23 mouse cellular contexts compared by ENCODE assay signal in the genomic region with DNA sequence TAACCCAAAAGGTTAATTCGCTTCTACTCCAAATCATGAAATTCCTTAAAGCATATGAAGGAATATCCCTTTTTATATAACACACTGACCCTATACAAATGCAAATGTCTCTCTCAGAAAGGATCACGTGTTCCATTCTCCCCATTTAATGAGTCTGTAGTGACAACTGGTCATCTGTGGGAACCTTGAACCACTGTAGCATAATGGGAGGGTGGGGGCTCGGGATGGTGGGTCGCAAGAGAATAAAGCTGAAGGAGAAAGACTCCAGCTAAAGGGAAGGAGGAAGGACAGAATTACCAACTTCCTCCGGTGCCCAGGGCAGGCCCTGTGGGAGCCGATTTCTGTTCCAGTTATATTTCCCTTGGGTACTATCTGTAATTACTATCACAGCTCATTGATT.
DNase-seq lines count a peak whose midpoint lies in the region; ATAC-seq and TF ChIP-seq lines count a peak whose summit lies in the region.
"Had no signal": no experiment of that assay in that cellular context is flagged by ENCODE, and none has a peak within 500 bp of the region (broad histone marks: within the 10 kb centered on the region; RNA-seq: fewer than 3 reads in every experiment).

No protein-coding gene starts in this region.

- no peaks in the 10 kb centered on the region for H3K36me3 ChIP-seq in forebrain, embryonic 11.5 days (ENCODE audit: control insufficient read depth, insufficient read depth, low read length)
- no peaks in the 10 kb centered on the region for H3K36me3 ChIP-seq in forebrain, embryonic 16.5 days (ENCODE audit: control insufficient read depth, insufficient read depth)
- H3K36me3 ChIP-seq in midbrain, embryonic 12.5 days, result peaks cover 5% of the 10 kb centered on the region; the same call in 1 of the 2 replicates
- H3K36me3 ChIP-seq in midbrain, postnatal 0 days (ENCODE audit: insufficient read depth, low read length), result no peaks in the 10 kb centered on the region
- peaks cover 6% of the 10 kb centered on the region; the same call in 1 of the 2 replicates for H3K36me3 ChIP-seq in forebrain, embryonic 12.5 days (replicated peaks)
- H3K36me3 ChIP-seq in neural tube, embryonic 14.5 days (ENCODE audit: control insufficient read depth, insufficient read depth, low read length), result no peaks in the 10 kb centered on the region
- H3K36me3 ChIP-seq: G1E; heart, embryonic 13.5 days; lung, embryonic 15.5 days had no signal

- no peak overlapping the region for H3K4me3 ChIP-seq in forebrain, embryonic 11.5 days (ENCODE audit: low read depth, low read length)
- H3K4me3 ChIP-seq in forebrain, embryonic 16.5 days (replicated peaks; ENCODE audit: low read length), result no peak overlapping the region
- no peak overlapping the region for H3K4me3 ChIP-seq in midbrain, embryonic 12.5 days
- no peak overlapping the region for H3K4me3 ChIP-seq in midbrain, postnatal 0 days (ENCODE audit: low read depth, low read length)
- no peak overlapping the region for H3K4me3 ChIP-seq in forebrain, embryonic 12.5 days (replicated peaks)
- no peak overlapping the region for H3K4me3 ChIP-seq in neural tube, embryonic 14.5 days (ENCODE audit: low read depth, low read length)
- H3K4me3 ChIP-seq: embryonic facial prominence, embryonic 13.5 days; heart, embryonic 13.5 days; limb, embryonic 12.5 days; lung, embryonic 15.5 days had no signal

- no peak overlapping the region for H3K4me2 ChIP-seq in forebrain, embryonic 11.5 days (ENCODE audit: low read depth, low read length, severe bottlenecking)
- no peak overlapping the region for H3K4me2 ChIP-seq in forebrain, embryonic 16.5 days (ENCODE audit: low read length)
- H3K4me2 ChIP-seq in midbrain, embryonic 12.5 days (replicated peaks), result no peak overlapping the region
- no peak overlapping the region for H3K4me2 ChIP-seq in midbrain, postnatal 0 days (ENCODE audit: low read depth, low read length, poor library complexity, severe bottlenecking)
- H3K4me2 ChIP-seq in forebrain, embryonic 12.5 days, result no peak overlapping the region
- no peak overlapping the region for H3K4me2 ChIP-seq in neural tube, embryonic 14.5 days (ENCODE audit: low read depth, low read length)
- H3K4me2 ChIP-seq: embryonic facial prominence, embryonic 13.5 days; heart, embryonic 13.5 days; limb, embryonic 12.5 days; liver, embryonic 11.5 days; lung, embryonic 15.5 days had no signal

- H3K27me3 ChIP-seq in forebrain, embryonic 11.5 days (ENCODE audit: control insufficient read depth, insufficient read depth, low read length), result no peaks in the 10 kb centered on the region
- H3K27me3 ChIP-seq in forebrain, embryonic 16.5 days (replicated peaks; ENCODE audit: control insufficient read depth, insufficient read depth, low read length), result no peaks in the 10 kb centered on the region
- no peaks in the 10 kb centered on the region for H3K27me3 ChIP-seq in midbrain, embryonic 12.5 days
- H3K27me3 ChIP-seq in midbrain, postnatal 0 days (ENCODE audit: insufficient read depth, low read length), result no peaks in the 10 kb centered on the region
- H3K27me3 ChIP-seq in forebrain, embryonic 12.5 days, result no peaks in the 10 kb centered on the region
- no peaks in the 10 kb centered on the region for H3K27me3 ChIP-seq in neural tube, embryonic 14.5 days (ENCODE audit: control insufficient read depth, insufficient read depth, low read length)
- H3K27me3 ChIP-seq: embryonic facial prominence, embryonic 13.5 days; heart, embryonic 13.5 days; limb, embryonic 12.5 days; lung, embryonic 15.5 days had no signal

- no peak for DNase-seq in forebrain, embryonic 11.5 days (ENCODE audit: low spot score)
- DNase-seq in midbrain, postnatal 0 days (ENCODE audit: low spot score), result no peak
- DNase-seq in adrenal gland, postnatal 10 days, result no peak
- DNase-seq: adrenal gland, postnatal 14 days; cerebellum, adult 18-20 months; gastrocnemius, postnatal 10 days; heart, postnatal 10 days; kidney, adult 11 months; kidney, postnatal 14 days; layer of hippocampus, adult 9-11 months; thymus, postnatal 4 days had no signal

- 45% methylated on average over 6 of the region's 6 CpGs for WGBS in forebrain, embryonic 11.5 days
- WGBS in forebrain, embryonic 16.5 days, result 18% methylated on average over 6 of the region's 6 CpGs
- WGBS in midbrain, embryonic 12.5 days, result 49% methylated on average over 6 of the region's 6 CpGs
- WGBS in midbrain, postnatal 0 days, result 39% methylated on average over 6 of the region's 6 CpGs
- 26% methylated on average over 6 of the region's 6 CpGs for WGBS in forebrain, embryonic 12.5 days
- 35% methylated on average over 6 of the region's 6 CpGs for WGBS in neural tube, embryonic 14.5 days

- no peak overlapping the region for H3K9ac ChIP-seq in forebrain, embryonic 11.5 days (ENCODE audit: low read length)
- H3K9ac ChIP-seq in forebrain, embryonic 16.5 days (replicated peaks; ENCODE audit: low read depth, low read length), result no peak overlapping the region
- no peak overlapping the region for H3K9ac ChIP-seq in midbrain, embryonic 12.5 days (replicated peaks)
- H3K9ac ChIP-seq in midbrain, postnatal 0 days (replicated peaks; ENCODE audit: low read length, poor library complexity, severe bottlenecking), result no peak overlapping the region
- H3K9ac ChIP-seq in forebrain, embryonic 12.5 days, result no peak overlapping the region
- no peak overlapping the region for H3K9ac ChIP-seq in neural tube, embryonic 14.5 days (replicated peaks; ENCODE audit: low read depth, low read length)
- H3K9ac ChIP-seq: embryonic facial prominence, embryonic 13.5 days; heart, embryonic 13.5 days; limb, embryonic 12.5 days; lung, embryonic 15.5 days had no signal

- peaks cover 6% of the 10 kb centered on the region; the same call in 1 of the 2 replicates for H3K4me1 ChIP-seq in forebrain, embryonic 11.5 days (replicated peaks; ENCODE audit: control insufficient read depth, insufficient read depth, low read length)
- peaks cover 14% of the 10 kb centered on the region for H3K4me1 ChIP-seq in forebrain, embryonic 16.5 days (replicated peaks; ENCODE audit: control insufficient read depth, insufficient read depth, low read length)
- peaks cover 25% of the 10 kb centered on the region for H3K4me1 ChIP-seq in midbrain, embryonic 12.5 days
- no peaks in the 10 kb centered on the region for H3K4me1 ChIP-seq in midbrain, postnatal 0 days (ENCODE audit: insufficient read depth, low read length)
- peaks cover 35% of the 10 kb centered on the region for H3K4me1 ChIP-seq in forebrain, embryonic 12.5 days
- H3K4me1 ChIP-seq in neural tube, embryonic 14.5 days (ENCODE audit: control insufficient read depth, insufficient read depth, low read length), result 0 out of 2 replicates have a peak, but pooled peaks cover 3% of the 10 kb centered on the region
- H3K4me1 ChIP-seq: embryonic facial prominence, embryonic 13.5 days; lung, embryonic 15.5 days had no signal

- peak; percentile 85 for ATAC-seq in forebrain, embryonic 11.5 days (replicated peaks; ENCODE audit: low FRiP score)
- no peak for ATAC-seq in forebrain, embryonic 16.5 days
- peak; percentile 81 for ATAC-seq in midbrain, embryonic 12.5 days (ENCODE audit: low FRiP score, low read depth)
- ATAC-seq in midbrain, postnatal 0 days (ENCODE audit: low FRiP score), result no peak
- ATAC-seq in forebrain, embryonic 12.5 days (ENCODE audit: low FRiP score), result peak; percentile 75
- peak; percentile 20; the same call in 1 of the 2 replicates for ATAC-seq in neural tube, embryonic 14.5 days (ENCODE audit: low read depth)
- ATAC-seq: inflammation-experienced regulatory T-cells, adult 6 months; Patski had no signal

- TF ChIP-seq CTCF in midbrain, postnatal 0 days (IDR thresholded peaks at IDR 0.05), result no peak

- H3K27ac ChIP-seq in forebrain, embryonic 11.5 days (ENCODE audit: low read depth, low read length), result peak overlapping the region; percentile 46; the same call in 1 of the 2 replicates
- H3K27ac ChIP-seq in forebrain, embryonic 16.5 days (ENCODE audit: low read length), result no peak overlapping the region
- 0 out of 2 replicates have a peak overlapping the region, but pooled peaks have one; percentile 20 for H3K27ac ChIP-seq in midbrain, embryonic 12.5 days (replicated peaks)
- no peak overlapping the region for H3K27ac ChIP-seq in midbrain, postnatal 0 days (ENCODE audit: low read depth, low read length)
- H3K27ac ChIP-seq in forebrain, embryonic 12.5 days, result 0 out of 2 replicates have a peak overlapping the region, but pooled peaks have one; percentile 53
- no peak overlapping the region for H3K27ac ChIP-seq in neural tube, embryonic 14.5 days (ENCODE audit: low read depth, low read length)
- H3K27ac ChIP-seq: embryonic facial prominence, embryonic 13.5 days; heart, embryonic 13.5 days; limb, embryonic 12.5 days; lung, embryonic 15.5 days had no signal

- no peaks in the 10 kb centered on the region for H3K9me3 ChIP-seq in forebrain, embryonic 11.5 days (ENCODE audit: control insufficient read depth, low read length)
- no peaks in the 10 kb centered on the region for H3K9me3 ChIP-seq in forebrain, embryonic 16.5 days (ENCODE audit: control insufficient read depth, low read length)
- H3K9me3 ChIP-seq in midbrain, embryonic 12.5 days, result no peaks in the 10 kb centered on the region
- H3K9me3 ChIP-seq in midbrain, postnatal 0 days (ENCODE audit: low read length), result no peaks in the 10 kb centered on the region
- H3K9me3 ChIP-seq in forebrain, embryonic 12.5 days, result no peaks in the 10 kb centered on the region
- no peaks in the 10 kb centered on the region for H3K9me3 ChIP-seq in neural tube, embryonic 14.5 days (ENCODE audit: control insufficient read depth, low read length)
- H3K9me3 ChIP-seq: embryonic facial prominence, embryonic 13.5 days; heart, embryonic 13.5 days; limb, embryonic 12.5 days; lung, embryonic 15.5 days had no signal

Comparison
In these comparisons a context has a peak if more than half of its experiments do, and no peak if none do; other contexts are left out.
1. ATAC-seq: peak in forebrain, embryonic 11.5 days (single experiment), midbrain, embryonic 12.5 days (single experiment), forebrain, embryonic 12.5 days (single experiment) and neural tube, embryonic 14.5 days (single experiment); none in forebrain, embryonic 16.5 days (single experiment) and midbrain, postnatal 0 days (single experiment).
2. H3K27ac ChIP-seq: peak in forebrain, embryonic 11.5 days (single experiment), midbrain, embryonic 12.5 days (single experiment) and forebrain, embryonic 12.5 days (single experiment); none in forebrain, embryonic 16.5 days (single experiment), midbrain, postnatal 0 days (single experiment) and neural tube, embryonic 14.5 days (single experiment).